Mouse (Mus musculus) olfactory bulb, adult 2 months (tissue): ENCODE measurements around the gene Crip1.

Experiments
- CTCF ChIP-seq: fragments of 200-500 bp; IDR thresholded peaks from 2 replicates; pipeline ENCODE4 v1.5.1; 2012; ENCODE audit warnings: low read depth, mild to moderate bottlenecking, low read length, moderate library complexity; ENCODE audit not compliant: insufficient read depth
- POLR2A ChIP-seq: fragments of 200-500 bp; IDR thresholded peaks from 2 replicates; pipeline ENCODE4 v1.6.1; 2012; ENCODE audit warnings: mild to moderate bottlenecking, low read depth, low read length, moderate library complexity; ENCODE audit not compliant: insufficient read depth

GRCm38 (mm10) chr12:113098530-113099151, 47.5 kb upstream of the Crip1 start:
- no peak for TF ChIP-seq POLR2A
- no peak for TF ChIP-seq CTCF
